Mouse (Mus musculus) adrenal gland, postnatal 14 days (tissue): Measurements from ENCODE around the gene Atp7b. TPM values are rescaled to one million over a fixed set of nuclear protein-coding genes. Genes with fewer than 3 reads are reported as not detected.
A peak's percentile ranks its signal among the peaks of the same experiment; 100 is the strongest.

Experiments
- DNase-seq: peaks from one replicate; pipeline ENCODE4 v3.0.0; 2021; ENCODE audit warnings: mixed read lengths
- long read RNA-seq, 2 experiments: library from polyadenylated mRNA; stranded (forward); transcript quantifications; one replicate each; pipeline ENCODE4 v2.0.0; 2021
- total RNA-seq: library from RNA; stranded (reverse); gene quantifications from 2 replicates; pipeline ENCODE4 v1.2.3, GENCODE M21; 2021

Gene Atp7b
- total RNA-seq = 2.2 and 3.0 TPM in 2 replicates
- long read RNA-seq, experiment 1 = 0 reads
- long read RNA-seq, experiment 2 = 0 reads

GRCm38 (mm10) chr8:22059821-22060445, at the start of gene Atp7b:
Atp7b (minus strand) TSS chr8:22060305.
- DNase-seq = no peak

GRCm38 (mm10) chr8:22107020-22107419, 46.9 kb upstream of the Atp7b start:
- no peak for DNase-seq

- DNase-seq = peak; percentile 23
Measured at GRCm38 (mm10) chr8:22091568-22091967, 31.5 kb upstream of the Atp7b start.

- DNase-seq = no peak
Measured at GRCm38 (mm10) chr8:22089226-22089625, 29.1 kb upstream of the Atp7b start.

GRCm38 (mm10) chr8:22079313-22080007, 19.4 kb upstream of the Atp7b start:
- no peak for DNase-seq

- DNase-seq = peak; percentile 22
Measured at GRCm38 (mm10) chr8:22061126-22061525, 1.0 kb upstream of the Atp7b start.

GRCm38 (mm10) chr8:22060446-22060889, 363 bp upstream of the Atp7b start, which contains the start of gene Alg11:
Alg11 (plus strand) TSS chr8:22060721.
- DNase-seq = peak; percentile 98

- DNase-seq = no peak
Measured at GRCm38 (mm10) chr8:22059153-22059738, 859 bp downstream of the Atp7b start.

GRCm38 (mm10) chr8:22058368-22058767, 1.7 kb downstream of the Atp7b start:
- no peak for DNase-seq

- DNase-seq = no peak
Measured at GRCm38 (mm10) chr8:22056850-22057249, 3.3 kb downstream of the Atp7b start.

- DNase-seq = no peak
Measured at GRCm38 (mm10) chr8:22055492-22055877, 4.6 kb downstream of the Atp7b start.

GRCm38 (mm10) chr8:22054674-22055491, 5.2 kb downstream of the Atp7b start:
- DNase-seq = peak; percentile 29

- DNase-seq = peak; percentile 75
Measured at GRCm38 (mm10) chr8:22047699-22048464, 12.2 kb downstream of the Atp7b start.

GRCm38 (mm10) chr8:22043706-22044105, 16.4 kb downstream of the Atp7b start:
- DNase-seq = no peak

- no peak for DNase-seq
Measured at GRCm38 (mm10) chr8:22042515-22042914, 17.6 kb downstream of the Atp7b start.

GRCm38 (mm10) chr8:22040153-22040509, 20.0 kb downstream of the Atp7b start:
- no peak for DNase-seq

GRCm38 (mm10) chr8:22039468-22040152, 20.5 kb downstream of the Atp7b start:
- DNase-seq = no peak

- no peak for DNase-seq
Measured at GRCm38 (mm10) chr8:22037022-22037421, 23.1 kb downstream of the Atp7b start.

GRCm38 (mm10) chr8:22036137-22036536, 24.0 kb downstream of the Atp7b start:
- no peak for DNase-seq

- DNase-seq = no peak
Measured at GRCm38 (mm10) chr8:22030990-22031389, 29.1 kb downstream of the Atp7b start.

GRCm38 (mm10) chr8:22028973-22029372, 31.1 kb downstream of the Atp7b start:
- DNase-seq = no peak
